Mouse (Mus musculus) MEL (cell line): ENCODE measurements around the gene Herpud2. TPM values are rescaled to one million over a fixed set of nuclear protein-coding genes. Genes with fewer than 3 reads are reported as not detected.

Source experiments
- DNase-seq: peaks from one replicate; pipeline ENCODE4 v3.0.0; 2011; ENCODE audit warnings: low read depth, low spot score
- H3K27ac ChIP-seq: 2 replicates; pipeline ENCODE4 v1.5.1; 2012; ENCODE audit warnings: low read depth, mild to moderate bottlenecking, control low read depth, low read length, moderate library complexity; ENCODE audit not compliant: control insufficient read depth
- H3K27me3 ChIP-seq, 2 experiments: fragments of 150-350 bp in 1 of 2; sonication (generic) in 1 of 2; 2 replicates each; pipeline ENCODE4 v1.6.1; 2012; ENCODE audit warnings: low read length in 2 of 2, mild to moderate bottlenecking in 2 of 2, improper control_type of control experiment in 1 of 2, moderate library complexity in 1 of 2; ENCODE audit not compliant: insufficient read depth in 2 of 2, control insufficient read depth in 1 of 2
- H3K36me3 ChIP-seq, 2 experiments: 2 replicates each; pipeline ENCODE4 v1.6.1; 2012 to 2014; ENCODE audit warnings: low read length in 2 of 2, improper control_type of control experiment in 1 of 2, inconsistent platforms in 1 of 2, mild to moderate bottlenecking in 1 of 2; ENCODE audit not compliant: insufficient read depth in 2 of 2, control insufficient read depth in 1 of 2
- H3K4me1 ChIP-seq, 2 experiments: fragments of 150-350 bp in 1 of 2; sonication (generic) in 1 of 2; 2 replicates each; pipeline ENCODE4 v1.6.1; 2012; ENCODE audit warnings: low read length in 2 of 2, improper control_type of control experiment in 1 of 2, mild to moderate bottlenecking in 1 of 2; ENCODE audit not compliant: insufficient read depth in 2 of 2, control insufficient read depth in 1 of 2
- H3K4me3 ChIP-seq, 2 experiments: fragments of 150-350 bp in 1 of 2; sonication (generic) in 1 of 2; 2 replicates each; pipeline ENCODE4 v1.5.1; 2012; ENCODE audit warnings: low read depth in 2 of 2, low read length in 2 of 2, mild to moderate bottlenecking in 2 of 2, moderate library complexity in 2 of 2, control low read depth in 1 of 2, improper control_type of control experiment in 1 of 2; ENCODE audit not compliant: control insufficient read depth in 1 of 2, insufficient read depth in 1 of 2
- H3K79me2 ChIP-seq: 2 replicates; pipeline ENCODE4 v1.6.1; 2012; ENCODE audit warnings: mild to moderate bottlenecking, low read length, moderate library complexity; ENCODE audit not compliant: control insufficient read depth, poor library complexity, insufficient read depth
- H3K9ac ChIP-seq: 2 replicates; pipeline ENCODE4 v1.6.1; 2012; ENCODE audit warnings: low read depth, mild to moderate bottlenecking, control low read depth, low read length, moderate library complexity; ENCODE audit not compliant: control insufficient read depth, poor library complexity, severe bottlenecking
- H3K9me3 ChIP-seq: fragments of 150-350 bp; sonication (generic); replicated peaks from 2 replicates; pipeline ENCODE4 v1.6.1; 2012; ENCODE audit warnings: mild to moderate bottlenecking, low read length, improper control_type of control experiment, moderate library complexity; ENCODE audit not compliant: insufficient read depth
- BHLHE40 ChIP-seq: IDR thresholded peaks from 2 replicates; pipeline ENCODE4 v1.6.1; 2012; ENCODE audit warnings: low read depth, mild to moderate bottlenecking, inconsistent platforms, low read length, improper control_type of control experiment, borderline replicate concordance
- CHD2 ChIP-seq: IDR thresholded peaks from 2 replicates; pipeline ENCODE4 v1.6.1; 2011; ENCODE audit warnings: low read length, improper control_type of control experiment
- ELF1 ChIP-seq: IDR thresholded peaks from 2 replicates; pipeline ENCODE4 v1.6.1; 2014; ENCODE audit warnings: low read depth, mild to moderate bottlenecking, inconsistent platforms, low read length, improper control_type of control experiment, moderate library complexity
- EP300 ChIP-seq, 2 experiments: IDR thresholded peaks; 2 replicates each; pipeline ENCODE4 v1.6.1; 2011; ENCODE audit warnings: improper control_type of control experiment in 2 of 2, low read length in 2 of 2, low read depth in 1 of 2, mild to moderate bottlenecking in 1 of 2
- ETS1 ChIP-seq: IDR thresholded peaks from 2 replicates; pipeline ENCODE4 v1.6.1; 2012; ENCODE audit warnings: low read depth, mild to moderate bottlenecking, inconsistent platforms, low read length, improper control_type of control experiment, moderate library complexity
- GABPA ChIP-seq: IDR thresholded peaks from 2 replicates; pipeline ENCODE4 v1.6.1; 2012; ENCODE audit warnings: low read depth, mild to moderate bottlenecking, inconsistent platforms, low read length, improper control_type of control experiment, moderate library complexity
- GATA1 ChIP-seq: IDR thresholded peaks from 2 replicates; pipeline ENCODE4 v1.6.1; 2011; ENCODE audit warnings: low read depth, low read length, improper control_type of control experiment
- HCFC1 ChIP-seq: IDR thresholded peaks from 2 replicates; pipeline ENCODE4 v1.6.1; 2012; ENCODE audit warnings: low read depth, mild to moderate bottlenecking, inconsistent platforms, low read length, improper control_type of control experiment, moderate library complexity
- JUND ChIP-seq: IDR thresholded peaks from 2 replicates; pipeline ENCODE4 v1.6.1; 2011; ENCODE audit warnings: low read depth, mild to moderate bottlenecking, improper control_type of control experiment, low read length
- MYC ChIP-seq: IDR thresholded peaks from 2 replicates; pipeline ENCODE4 v1.6.1; 2011; ENCODE audit warnings: low read depth, mild to moderate bottlenecking, low read length, improper control_type of control experiment, moderate library complexity
- POLR2AphosphoS2 ChIP-seq: IDR thresholded peaks from 2 replicates; pipeline ENCODE4 v1.6.1; 2011; ENCODE audit warnings: low read length, improper control_type of control experiment
- RAD21 ChIP-seq: IDR thresholded peaks from 2 replicates; pipeline ENCODE4 v1.6.1; 2011; ENCODE audit warnings: mild to moderate bottlenecking, low read depth, low read length, improper control_type of control experiment
- UBTF ChIP-seq: IDR thresholded peaks from 2 replicates; pipeline ENCODE4 v1.6.1; 2012; ENCODE audit warnings: low read depth, mild to moderate bottlenecking, inconsistent platforms, low read length, improper control_type of control experiment, moderate library complexity, borderline replicate concordance; ENCODE audit not compliant: insufficient read depth
- USF1 ChIP-seq: IDR thresholded peaks from 2 replicates; pipeline ENCODE4 v1.6.1; 2014; ENCODE audit warnings: low read depth, mild to moderate bottlenecking, inconsistent platforms, low read length, improper control_type of control experiment, moderate library complexity
- USF2 ChIP-seq, 2 experiments: IDR thresholded peaks; 2 replicates each; pipeline ENCODE4 v1.6.1; 2011 to 2012; ENCODE audit warnings: improper control_type of control experiment in 2 of 2, low read length in 2 of 2, borderline replicate concordance in 1 of 2, inconsistent platforms in 1 of 2, low read depth in 1 of 2, mild to moderate bottlenecking in 1 of 2; ENCODE audit not compliant: insufficient read depth in 1 of 2
- ZMIZ1 ChIP-seq: IDR thresholded peaks from 2 replicates; pipeline ENCODE4 v1.6.1; 2012; ENCODE audit warnings: low read depth, mild to moderate bottlenecking, inconsistent platforms, low read length, improper control_type of control experiment, moderate library complexity
- polyA plus RNA-seq, 2 experiments: library from polyadenylated mRNA; stranded (reverse) in 1 of 2; unstranded in 1 of 2; fragments of >175 nt in 1 of 2; fragments of >200 nt in 1 of 2; gene quantifications; 2 replicates each; pipeline versions ENCODE4 v1.2.1 to v1.2.4; 2012; ENCODE audit warnings: low replicate concordance in 2 of 2, low read depth in 1 of 2; ENCODE audit not compliant: insufficient read length in 2 of 2, insufficient read depth in 1 of 2, missing spikeins in 1 of 2
- total RNA-seq: library from RNA; depleted of rRNA; stranded (reverse); fragments of 300-350 nt; gene quantifications from 2 replicates; pipeline ENCODE4 v1.2.3, GENCODE M21; 2012

The Herpud2 gene
- total and polyA plus RNA-seq, 3 experiments = 4.3 to 17.2 TPM; not detected in 1

DNA sequence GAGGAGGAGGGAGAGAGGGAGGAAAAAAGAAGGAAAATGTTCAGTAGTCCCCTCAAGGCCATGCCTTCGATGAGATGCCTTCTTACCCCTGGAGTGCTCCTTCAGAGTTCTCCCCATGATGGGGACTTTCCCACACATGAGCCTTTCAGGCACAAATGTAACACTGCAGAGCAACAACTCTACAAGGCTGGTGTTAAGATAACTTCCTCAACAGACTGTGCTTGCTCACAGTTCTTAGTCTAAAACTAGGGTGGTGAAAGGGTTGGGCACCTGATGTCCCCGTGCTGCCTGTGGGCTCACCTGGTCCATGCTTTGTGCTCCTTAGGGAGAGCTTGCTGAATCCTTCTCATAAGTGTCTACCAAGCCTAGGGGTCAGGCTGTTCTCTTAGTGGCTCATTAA, 33.0 kb upstream of the Herpud2 start:
- Histone ChIP-seq H3K9ac (no peak overlapping the region), H3K36me3 (peaks cover 0 to 2% of the 10 kb centered on the region in 2 experiments; a peak in 2 of 4 replicates), H3K27me3 (no peaks in the 10 kb centered on the region), H3K79me2 (no peaks in the 10 kb centered on the region), H3K27ac (no peak overlapping the region), H3K9me3 (no peaks in the 10 kb centered on the region), H3K4me3 (no peak overlapping the region), H3K4me1 (peaks cover 0 to 7% of the 10 kb centered on the region in 2 experiments; a peak in 2 of 4 replicates)
- DNase-seq = no peak
- TF ChIP-seq USF1 (no peak), ZMIZ1 (no peak)

GRCm38 (mm10) chr9:25178066-25178465, 26.4 kb upstream of the Herpud2 start:
- TF ChIP-seq HCFC1 (no peak), ELF1 (no peak), POLR2AphosphoS2 (no peak)
- no peak overlapping the region for H3K9ac ChIP-seq
- H3K9me3 ChIP-seq = no peaks in the 10 kb centered on the region
- no peak overlapping the region for H3K27ac ChIP-seq
- H3K79me2 ChIP-seq = no peaks in the 10 kb centered on the region
- peaks cover 0 to 2% of the 10 kb centered on the region in 2 experiments; a peak in 2 of 4 replicates for H3K36me3 ChIP-seq
- no peaks in the 10 kb centered on the region for H3K27me3 ChIP-seq
- DNase-seq = no peak
- H3K4me1 ChIP-seq = peaks cover 4 to 9% of the 10 kb centered on the region in 2 experiments; a peak in 3 of 4 replicates
- H3K4me3 ChIP-seq = no peak overlapping the region

DNA sequence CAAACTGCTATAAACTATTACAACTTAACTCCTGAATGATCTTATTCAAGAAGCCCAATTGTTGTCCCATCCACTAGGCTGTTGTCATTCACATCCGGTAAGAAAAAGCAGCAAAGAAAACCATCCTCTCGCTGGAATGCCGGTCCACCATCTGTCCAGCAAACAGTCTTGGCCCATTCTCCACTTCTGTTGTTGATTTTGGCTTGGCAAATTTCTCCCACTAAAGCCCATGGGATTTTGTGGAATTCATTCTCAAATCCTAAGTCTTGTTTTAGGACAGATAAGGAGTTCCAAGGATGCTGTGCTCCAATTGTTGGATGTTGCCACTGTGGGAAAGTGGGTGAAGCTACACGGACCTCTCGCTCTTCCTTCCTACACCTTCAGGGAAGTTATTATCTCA, 25.6 kb upstream of the Herpud2 start:
- Histone ChIP-seq H3K79me2 (no peaks in the 10 kb centered on the region), H3K27ac (no peak overlapping the region), H3K9me3 (no peaks in the 10 kb centered on the region), H3K4me3 (no peak overlapping the region), H3K36me3 (peaks cover 0 to 6% of the 10 kb centered on the region in 2 experiments; a peak in 2 of 4 replicates), H3K9ac (no peak overlapping the region), H3K4me1 (peaks cover 11 to 14% of the 10 kb centered on the region in 2 experiments), H3K27me3 (no peaks in the 10 kb centered on the region)
- no peak for DNase-seq
- no peak for TF ChIP-seq USF2 (IDR thresholded peaks at IDR 0.05; ENCODE audit: borderline replicate concordance in 1 of 2, insufficient read depth in 1 of 2, low read depth in 1 of 2, low read length in 2 of 2)
- no peak for TF ChIP-seq ETS1
- no peak for TF ChIP-seq MYC
- no peak for TF ChIP-seq UBTF
- TF ChIP-seq RAD21 = no peak
- no peak for TF ChIP-seq EP300 (IDR thresholded peaks at IDR 0.05; ENCODE audit: low read depth in 1 of 2, low read length in 2 of 2)
- TF ChIP-seq GATA1 = no peak
- no peak for TF ChIP-seq GABPA
- TF ChIP-seq BHLHE40 = no peak
- TF ChIP-seq CHD2 = no peak
- TF ChIP-seq JUND = no peak
